Mouse (Mus musculus) cortical plate, adult 2 months (tissue): Measurements from ENCODE around the gene Ptprcap. TPM values are rescaled to one million over a fixed set of nuclear protein-coding genes. Genes with fewer than 3 reads are reported as not detected.

Experiments
- H3K27ac ChIP-seq: fragments of 200-500 bp; 2 replicates; pipeline ENCODE4 v1.5.1; 2012; ENCODE audit warnings: low read length, control low read depth, inconsistent platforms; ENCODE audit not compliant: insufficient read depth
- H3K4me1 ChIP-seq: fragments of 200-500 bp; 2 replicates; pipeline ENCODE4 v1.6.1; 2011; ENCODE audit warnings: low read length; ENCODE audit not compliant: control insufficient read depth, insufficient read depth
- H3K4me3 ChIP-seq: fragments of 200-500 bp; 2 replicates; pipeline ENCODE4 v1.5.1; 2011; ENCODE audit warnings: mild to moderate bottlenecking, low read length, control low read depth; ENCODE audit not compliant: insufficient read depth
- CTCF ChIP-seq: fragments of 200-500 bp; IDR thresholded peaks from 2 replicates; pipeline ENCODE4 v1.5.1; 2011; ENCODE audit warnings: mild to moderate bottlenecking, control low read depth, low read length; ENCODE audit not compliant: insufficient read depth; ENCODE audit errors: extremely low read depth
- POLR2A ChIP-seq: fragments of 200-500 bp; IDR thresholded peaks from 2 replicates; pipeline ENCODE4 v1.6.1; 2011; ENCODE audit warnings: mild to moderate bottlenecking, low read length, control low read depth; ENCODE audit not compliant: insufficient read depth; ENCODE audit errors: extremely low read depth
- polyA plus RNA-seq: library from polyadenylated mRNA; depleted of rRNA; stranded (reverse); fragments of >200 nt; gene quantifications from 2 replicates; pipeline ENCODE4 v1.2.3, GENCODE M21; 2012; rRNA removed

Ptprcap gene
- polyA plus RNA-seq, 1 experiment, result 1.6 TPM

DNA sequence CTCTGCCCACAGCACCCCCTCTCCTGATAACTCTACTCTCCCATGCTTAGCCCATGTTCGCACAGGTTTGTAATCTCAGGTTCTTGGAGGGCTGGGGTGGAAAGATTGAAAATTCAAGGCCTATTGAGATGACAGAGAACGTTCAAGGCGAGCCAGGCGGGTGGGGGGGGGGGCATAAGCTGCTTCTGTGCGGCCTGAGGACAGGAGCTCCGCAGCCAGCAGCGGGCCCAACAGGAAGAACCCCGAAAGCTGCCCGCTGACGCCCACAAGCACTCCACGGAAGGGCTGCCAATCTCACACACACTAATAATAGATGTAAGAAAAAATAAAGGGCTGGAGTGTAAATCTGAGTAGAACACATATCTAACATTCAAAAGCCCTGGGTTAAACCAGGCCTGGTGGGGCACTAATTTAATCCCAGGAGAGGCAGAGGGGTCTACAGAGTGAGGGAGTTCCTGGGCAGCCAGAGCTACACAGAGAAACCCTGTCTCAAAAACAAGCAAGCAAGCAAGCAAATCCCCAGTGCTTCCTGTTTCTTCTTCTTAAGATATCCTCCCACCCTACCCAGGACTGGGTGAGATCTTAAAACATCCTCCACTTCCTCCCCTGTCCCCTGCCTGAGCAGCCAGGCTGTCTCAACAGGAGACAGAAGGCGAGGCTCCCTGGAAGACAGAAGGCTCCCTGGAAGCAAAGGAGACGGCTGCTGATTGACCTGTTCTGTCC, 50.4 kb downstream of the Ptprcap start:
- H3K4me1 ChIP-seq, result peaks cover 4% of the 10 kb centered on the region
- H3K27ac ChIP-seq, result peak overlapping the region; percentile 42; the same call in 1 of the 2 replicates
- TF ChIP-seq CTCF (no peak), POLR2A (0 out of 2 replicates have a peak, but pooled peaks have one; percentile 26)
- H3K4me3 ChIP-seq, result no peak overlapping the region

DNA sequence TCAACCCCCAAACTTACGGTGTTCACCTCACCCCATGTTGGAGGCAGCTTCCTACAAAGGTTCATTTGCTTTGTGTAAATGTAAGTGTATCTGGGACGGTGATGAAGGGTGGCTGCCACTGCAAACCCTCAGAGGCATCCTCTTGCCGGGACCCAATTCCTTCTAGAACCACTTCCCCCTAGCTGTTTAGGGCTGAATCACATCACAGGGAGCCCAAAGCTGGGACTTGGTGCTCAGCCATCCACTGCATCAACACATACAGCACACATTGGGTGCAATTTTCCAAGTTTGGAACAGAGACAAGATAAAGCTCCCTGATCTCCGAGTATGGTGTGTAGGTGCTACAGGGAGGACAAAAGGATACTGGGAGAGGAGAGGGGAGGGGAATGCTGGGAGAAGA, 51.5 kb downstream of the Ptprcap start:
- H3K4me1 ChIP-seq, result peaks cover 4% of the 10 kb centered on the region
- no peak for TF ChIP-seq POLR2A
- no peak overlapping the region for H3K4me3 ChIP-seq
- peak overlapping the region; percentile 15; the same call in 1 of the 2 replicates for H3K27ac ChIP-seq

Other genes with a start within 250 kb of the Ptprcap start
- 34.4 and 38.4 TPM in 2 replicates for gene Tcirg1, start 246.5 kb upstream of the Ptprcap start, polyA plus RNA-seq
- gene Ndufs8, start 240.8 kb upstream of the Ptprcap start, polyA plus RNA-seq, result 274 and 288 TPM in 2 replicates
- 6.9 and 8.1 TPM in 2 replicates for gene Aldh3b1, start 223.8 kb upstream of the Ptprcap start, polyA plus RNA-seq
- gene Unc93b1, start 218.4 kb upstream of the Ptprcap start, polyA plus RNA-seq, result 33.5 and 36.5 TPM in 2 replicates
- gene Aldh3b3, start 195.0 kb upstream of the Ptprcap start, polyA plus RNA-seq, result not detected in 2 replicates
- gene Aldh3b2, start 181.3 kb upstream of the Ptprcap start, polyA plus RNA-seq, result 2.1 and 2.4 TPM in 2 replicates
- 4.1 and 4.6 TPM in 2 replicates for gene Acy3, start 167.0 kb upstream of the Ptprcap start, polyA plus RNA-seq
- gene Tbx10, start 160.9 kb upstream of the Ptprcap start, polyA plus RNA-seq, result not detected in 2 replicates
- 4.7 and 7.6 TPM in 2 replicates for gene Nudt8, start 153.0 kb upstream of the Ptprcap start, polyA plus RNA-seq
- 3.1 and 3.2 TPM in 2 replicates for gene Gm49405, start 153.0 kb upstream of the Ptprcap start, polyA plus RNA-seq
- 9.4 and 11.7 TPM in 2 replicates for gene Doc2g, start 150.3 kb upstream of the Ptprcap start, polyA plus RNA-seq
- gene Ndufv1, start 140.8 kb upstream of the Ptprcap start, polyA plus RNA-seq, result 260 and 262 TPM in 2 replicates
- 511 and 557 TPM in 2 replicates for gene Gstp1, start 115.6 kb upstream of the Ptprcap start, polyA plus RNA-seq
- gene Gstp2, start 107.6 kb upstream of the Ptprcap start, polyA plus RNA-seq, result 11.7 and 12.9 TPM in 2 replicates
- not detected in 2 replicates for gene Gstp3, start 94.0 kb upstream of the Ptprcap start, polyA plus RNA-seq
- gene Cabp2, start 72.0 kb upstream of the Ptprcap start, polyA plus RNA-seq, result not detected in 2 replicates
- gene Cdk2ap2, start 56.4 kb upstream of the Ptprcap start, polyA plus RNA-seq, result 44.3 and 47.3 TPM in 2 replicates
- 293 and 340 TPM in 2 replicates for gene Pitpnm1, start 53.6 kb upstream of the Ptprcap start, polyA plus RNA-seq
- gene Aip, start 27.7 kb upstream of the Ptprcap start, polyA plus RNA-seq, result 167 and 180 TPM in 2 replicates
- gene Gpr152, start 13.8 kb upstream of the Ptprcap start, polyA plus RNA-seq, result 0.04 TPM in 2 replicates
- 0.08 and 0.17 TPM in 2 replicates for gene Cabp4, start 9.6 kb upstream of the Ptprcap start, polyA plus RNA-seq
- 207 and 236 TPM in 2 replicates for gene Coro1b, start 5.0 kb upstream of the Ptprcap start, polyA plus RNA-seq
- gene Rps6kb2, start 9.8 kb downstream of the Ptprcap start, polyA plus RNA-seq, result 79.5 and 91.7 TPM in 2 replicates
- 13.4 and 21.4 TPM in 2 replicates for gene Carns1, start 21.9 kb downstream of the Ptprcap start, polyA plus RNA-seq
- 2.2 and 2.4 TPM in 2 replicates for gene Tbc1d10c, start 37.7 kb downstream of the Ptprcap start, polyA plus RNA-seq
- gene Ppp1ca, start 38.5 kb downstream of the Ptprcap start, polyA plus RNA-seq, result 385 and 421 TPM in 2 replicates
- 17.3 and 18.4 TPM in 2 replicates for gene Rad9a, start 48.1 kb downstream of the Ptprcap start, polyA plus RNA-seq
- gene Clcf1, start 60.6 kb downstream of the Ptprcap start, polyA plus RNA-seq, result 2.4 and 2.8 TPM in 2 replicates
- gene AC109138.7, start 60.8 kb downstream of the Ptprcap start, polyA plus RNA-seq, result not detected in 2 replicates
- gene Pold4, start 78.3 kb downstream of the Ptprcap start, polyA plus RNA-seq, result 38.9 and 39.7 TPM in 2 replicates
- gene Ssh3, start 115.6 kb downstream of the Ptprcap start, polyA plus RNA-seq, result 148 and 177 TPM in 2 replicates
- gene Ankrd13d, start 129.5 kb downstream of the Ptprcap start, polyA plus RNA-seq, result 76.1 and 85.9 TPM in 2 replicates
- gene Grk2, start 152.6 kb downstream of the Ptprcap start, polyA plus RNA-seq, result 220 and 239 TPM in 2 replicates
- gene Kdm2a, start 244.7 kb downstream of the Ptprcap start, polyA plus RNA-seq, result 66.1 and 66.2 TPM in 2 replicates